Mouse (Mus musculus): ENCODE results near the gene Itm2b. TPM values are rescaled to one million over a fixed set of nuclear protein-coding genes. Genes with fewer than 3 reads are reported as not detected.

The Itm2b gene
- total RNA-seq, 2 experiments from 2014 or later, result 330 to 339 TPM

GRCm38 (mm10) chr14:73399866-73400618, 15.0 kb upstream of the Itm2b start:
- intact Hi-C loops (cut with DNase I; ENCODE audit: low total_unique reads), result no loop called here
- no peak for DNase-seq

GRCm38 (mm10) chr14:73398367-73398996, 13.4 kb upstream of the Itm2b start:
- DNase-seq, result no peak
- intact Hi-C loops (cut with DNase I; ENCODE audit: low total_unique reads), result no loop called here

GRCm38 (mm10) chr14:73395750-73396149, 10.7 kb upstream of the Itm2b start:
- intact Hi-C loops (cut with DNase I; ENCODE audit: low total_unique reads), result no loop called here
- no peak for DNase-seq

GRCm38 (mm10) chr14:73394263-73395006, 9.3 kb upstream of the Itm2b start:
- no peak for DNase-seq
- intact Hi-C loops (cut with DNase I; ENCODE audit: low total_unique reads), result no loop called here

- DNase-seq, result no peak
- intact Hi-C loops (cut with DNase I; ENCODE audit: low total_unique reads), result no loop called here
Measured at GRCm38 (mm10) chr14:73391457-73391856, 6.4 kb upstream of the Itm2b start.

GRCm38 (mm10) chr14:73390196-73390595, 5.1 kb upstream of the Itm2b start:
- intact Hi-C loops (cut with DNase I; ENCODE audit: low total_unique reads), result no loop called here
- no peak for DNase-seq

- DNase-seq, result no peak
- intact Hi-C loops (cut with DNase I; ENCODE audit: low total_unique reads), result loop anchor here (10.0 kb wide), 1 partner anchor 86 kb away; no protein-coding TSS in a partner anchor
Measured at GRCm38 (mm10) chr14:73389059-73389458, 4.0 kb upstream of the Itm2b start.

- DNase-seq, result no peak
- intact Hi-C loops (cut with DNase I; ENCODE audit: low total_unique reads), result loop anchor here (10.0 kb wide), 1 partner anchor 86 kb away; no protein-coding TSS in a partner anchor
Measured at GRCm38 (mm10) chr14:73388546-73388945, 3.5 kb upstream of the Itm2b start.

GRCm38 (mm10) chr14:73386493-73386892, 1.4 kb upstream of the Itm2b start:
- intact Hi-C loops (cut with DNase I; ENCODE audit: low total_unique reads), result loop anchor here (10.0 kb wide), 1 partner anchor 88 kb away; no protein-coding TSS in a partner anchor

GRCm38 (mm10) chr14:73385720-73386374, 758 bp upstream of the Itm2b start:
- no peak for DNase-seq
- intact Hi-C loops (cut with DNase I; ENCODE audit: low total_unique reads), result loop anchor here (10.0 kb wide), 1 partner anchor 89 kb away; no protein-coding TSS in a partner anchor

More at GRCm38 (mm10) chr14:73386493-73386892, 1.4 kb upstream of the Itm2b start:
- DNase-seq, result no peak

- intact Hi-C loops (cut with DNase I; ENCODE audit: low total_unique reads), result loop anchor here (10.0 kb wide), 1 partner anchor 90 kb away; no protein-coding TSS in a partner anchor
- no peak for DNase-seq
Measured at GRCm38 (mm10) chr14:73384546-73384912, 560 bp downstream of the Itm2b start.

GRCm38 (mm10) chr14:73383746-73384145, 1.3 kb downstream of the Itm2b start:
- DNase-seq, result no peak
- intact Hi-C loops (cut with DNase I; ENCODE audit: low total_unique reads), result loop anchor here (10.0 kb wide), 1 partner anchor 91 kb away; no protein-coding TSS in a partner anchor

- DNase-seq, result peak; percentile 49
- intact Hi-C loops (cut with DNase I; ENCODE audit: low total_unique reads), result loop anchor here (10.0 kb wide), 1 partner anchor 92 kb away; no protein-coding TSS in a partner anchor
Measured at GRCm38 (mm10) chr14:73382699-73383098, 2.4 kb downstream of the Itm2b start.

- intact Hi-C loops (cut with DNase I; ENCODE audit: low total_unique reads), result loop anchor here (10.0 kb wide), 1 partner anchor 93 kb away; no protein-coding TSS in a partner anchor
Measured at GRCm38 (mm10) chr14:73381559-73381958, 3.5 kb downstream of the Itm2b start.

GRCm38 (mm10) chr14:73377804-73378203, 7.3 kb downstream of the Itm2b start:
- no peak for DNase-seq
- intact Hi-C loops (cut with DNase I; ENCODE audit: low total_unique reads), result no loop called here

More at GRCm38 (mm10) chr14:73381559-73381958, 3.5 kb downstream of the Itm2b start:
- DNase-seq, result no peak

- intact Hi-C loops (cut with DNase I; ENCODE audit: low total_unique reads), result no loop called here
- no peak for DNase-seq
Measured at GRCm38 (mm10) chr14:73376920-73377319, 8.2 kb downstream of the Itm2b start.

- no peak for DNase-seq
- intact Hi-C loops (cut with DNase I; ENCODE audit: low total_unique reads), result no loop called here
Measured at GRCm38 (mm10) chr14:73375903-73376302, 9.2 kb downstream of the Itm2b start.

- intact Hi-C loops (cut with DNase I; ENCODE audit: low total_unique reads), result no loop called here
Measured at GRCm38 (mm10) chr14:73375445-73375844, 9.6 kb downstream of the Itm2b start.

GRCm38 (mm10) chr14:73374315-73374890, 10.7 kb downstream of the Itm2b start:
- DNase-seq, result no peak
- intact Hi-C loops (cut with DNase I; ENCODE audit: low total_unique reads), result loop anchor here (5.0 kb wide), 1 partner anchor 42 kb away; no protein-coding TSS in a partner anchor

More at GRCm38 (mm10) chr14:73375445-73375844, 9.6 kb downstream of the Itm2b start:
- DNase-seq, result no peak
